Mouse (Mus musculus) myocyte (in vitro differentiated cells): ENCODE results near the gene Nupl2. TPM values are rescaled to one million over a fixed set of nuclear protein-coding genes. Genes with fewer than 3 reads are reported as not detected.

Experiments
- H3K27me3 ChIP-seq: one replicate; pipeline ENCODE4 v1.6.1; 2011; ENCODE audit not compliant: control insufficient read depth, insufficient read depth, insufficient read length
- H3K36me3 ChIP-seq: one replicate; pipeline ENCODE4 v1.6.1; 2011; ENCODE audit not compliant: control insufficient read depth, insufficient read depth
- H3K4me2 ChIP-seq: one replicate; pipeline ENCODE4 v1.6.1; 2011; ENCODE audit warnings: low read depth, control low read depth
- H3K4me3 ChIP-seq: one replicate; pipeline ENCODE4 v1.5.1; 2011; ENCODE audit warnings: mild to moderate bottlenecking, control low read depth, moderate library complexity
- H3K79me2 ChIP-seq: one replicate; pipeline ENCODE4 v1.6.1; 2011; ENCODE audit not compliant: control insufficient read depth, insufficient read depth
- H3ac ChIP-seq: one replicate; pipeline ENCODE4 v1.6.1; 2011; ENCODE audit not compliant: control insufficient read depth, insufficient read length
- CEBPB ChIP-seq: IDR thresholded peaks from 2 replicates; pipeline ENCODE4 v1.6.1; 2011; ENCODE audit warnings: mild to moderate bottlenecking, moderate library complexity; ENCODE audit not compliant: poor library complexity, insufficient read depth, severe bottlenecking
- E2F4 ChIP-seq: IDR thresholded peaks from one replicate; pipeline ENCODE4 v1.6.1; 2011; ENCODE audit warnings: mild to moderate bottlenecking, control low read depth, moderate library complexity; ENCODE audit not compliant: insufficient read depth
- MAX ChIP-seq: IDR thresholded peaks from one replicate; pipeline ENCODE4 v1.6.1; 2011; ENCODE audit warnings: low read depth, mild to moderate bottlenecking, control low read depth
- MYOD1 ChIP-seq, 3 experiments: IDR thresholded peaks; one replicate each; pipeline ENCODE4 v1.6.1; 2011; ENCODE audit warnings: control low read depth in 2 of 3, low read depth in 2 of 3, mild to moderate bottlenecking in 2 of 3, moderate library complexity in 1 of 3; ENCODE audit not compliant: insufficient read length in 2 of 3, control insufficient read depth in 1 of 3
- MYOG ChIP-seq, 3 experiments: IDR thresholded peaks; one replicate each; pipeline ENCODE4 v1.6.1; 2011; ENCODE audit warnings: control low read depth in 2 of 3, low read depth in 2 of 3, mild to moderate bottlenecking in 2 of 3; ENCODE audit not compliant: insufficient read length in 2 of 3, control insufficient read depth in 1 of 3, insufficient read depth in 1 of 3
- POLR2A ChIP-seq: IDR thresholded peaks from one replicate; pipeline ENCODE4 v1.6.1; 2011; ENCODE audit warnings: low read depth, mild to moderate bottlenecking, control low read depth, moderate library complexity; ENCODE audit not compliant: insufficient read length
- POLR2AphosphoS2 ChIP-seq: IDR thresholded peaks from one replicate; pipeline ENCODE4 v1.6.1; 2011; ENCODE audit warnings: low read depth, control low read depth; ENCODE audit not compliant: insufficient read length
- REST ChIP-seq: IDR thresholded peaks from one replicate; pipeline ENCODE4 v1.6.1; 2011; ENCODE audit warnings: mild to moderate bottlenecking, control low read depth, moderate library complexity; ENCODE audit not compliant: insufficient read depth, insufficient read length
- SRF ChIP-seq: IDR thresholded peaks from one replicate; pipeline ENCODE4 v1.6.1; 2011; ENCODE audit warnings: low read depth; ENCODE audit not compliant: control insufficient read depth, insufficient read length
- TCF12 ChIP-seq: IDR thresholded peaks from one replicate; pipeline ENCODE4 v1.6.1; 2011; ENCODE audit warnings: mild to moderate bottlenecking, control low read depth; ENCODE audit not compliant: poor library complexity, insufficient read depth, severe bottlenecking
- TCF3 ChIP-seq: IDR thresholded peaks from one replicate; pipeline ENCODE4 v1.6.1; 2011; ENCODE audit warnings: low read depth, control low read depth; ENCODE audit not compliant: insufficient read length
- USF1 ChIP-seq: IDR thresholded peaks from one replicate; pipeline ENCODE4 v1.6.1; 2011; ENCODE audit warnings: low read depth, mild to moderate bottlenecking, control low read depth, moderate library complexity
- polyA plus RNA-seq: library from polyadenylated mRNA; unstranded; fragments of >200 nt; fragmentation: generic; extraction: Trizol; gene quantifications from one replicate; pipeline ENCODE4 v1.2.1, GENCODE M21; 2012; ENCODE audit warnings: missing spikeins

Nupl2 gene
- 6.0 TPM for polyA plus RNA-seq

- TF ChIP-seq TCF3 (no peak), POLR2A (peak; percentile 93), TCF12 (no peak), POLR2AphosphoS2 (peak; percentile 86), CEBPB (no peak), MAX (no peak), SRF (peak; percentile 68), MYOG (IDR thresholded peaks at IDR 0.05; ENCODE audit: control insufficient read depth in 1 of 3, insufficient read depth in 1 of 3, insufficient read length in 2 of 3, low read depth in 2 of 3) (peak in 2 of 3 experiments; percentile 14 to 18), E2F4 (no peak), MYOD1 (IDR thresholded peaks at IDR 0.05; ENCODE audit: control insufficient read depth in 1 of 3, insufficient read length in 2 of 3, low read depth in 2 of 3) (peak in 1 of 3 experiments; percentile 2), USF1 (no peak), REST (no peak)
Observed at GRCm38 (mm10) chr5:24164789-24165445, at the start of gene Nupl2. TSS of gene Nupl2 (plus strand) at chr5:24164963.

GRCm38 (mm10) chr5:24122221-24122620, 42.5 kb upstream of the Nupl2 start:
- H3K27me3 ChIP-seq: no peaks in the 10 kb centered on the region
- no peak overlapping the region for H3ac ChIP-seq
- H3K36me3 ChIP-seq: no peaks in the 10 kb centered on the region
- TF ChIP-seq POLR2A: no peak
- no peak for TF ChIP-seq MYOG (IDR thresholded peaks at IDR 0.05; ENCODE audit: control insufficient read depth in 1 of 3, insufficient read depth in 1 of 3, insufficient read length in 2 of 3, low read depth in 2 of 3)
- no peak for TF ChIP-seq TCF3
- TF ChIP-seq MAX: no peak
- TF ChIP-seq TCF12: no peak
- TF ChIP-seq USF1: no peak
- TF ChIP-seq CEBPB: no peak
- no peak for TF ChIP-seq E2F4
- TF ChIP-seq MYOD1 (IDR thresholded peaks at IDR 0.05; ENCODE audit: control insufficient read depth in 1 of 3, insufficient read length in 2 of 3, low read depth in 2 of 3): no peak
- TF ChIP-seq POLR2AphosphoS2: no peak
- TF ChIP-seq SRF: no peak
- TF ChIP-seq REST: no peak
- no peak overlapping the region for H3K4me2 ChIP-seq
- no peak overlapping the region for H3K4me3 ChIP-seq
- no peaks in the 10 kb centered on the region for H3K79me2 ChIP-seq

More at GRCm38 (mm10) chr5:24164789-24165445, at the start of gene Nupl2:
- peaks cover 3% of the 10 kb centered on the region for H3K36me3 ChIP-seq
- H3K4me2 ChIP-seq: peak within 1 kb of the TSS; percentile 97
- H3K79me2 ChIP-seq: no peaks in the 10 kb centered on the region
- no peaks in the 10 kb centered on the region for H3K27me3 ChIP-seq
- peak within 1 kb of the TSS; percentile 50 for H3ac ChIP-seq
- peak within 1 kb of the TSS; percentile 64 for H3K4me3 ChIP-seq

GRCm38 (mm10) chr5:24124175-24124574, 40.6 kb upstream of the Nupl2 start:
- Histone ChIP-seq H3K36me3 (no peaks in the 10 kb centered on the region), H3K4me2 (no peak overlapping the region), H3K4me3 (no peak overlapping the region), H3ac (no peak overlapping the region), H3K79me2 (no peaks in the 10 kb centered on the region), H3K27me3 (no peaks in the 10 kb centered on the region)
- TF ChIP-seq REST (no peak), MYOD1 (IDR thresholded peaks at IDR 0.05; ENCODE audit: control insufficient read depth in 1 of 3, insufficient read length in 2 of 3, low read depth in 2 of 3) (no peak), SRF (no peak), TCF3 (no peak), USF1 (no peak), E2F4 (no peak), CEBPB (no peak), MAX (no peak), POLR2AphosphoS2 (no peak), TCF12 (no peak), POLR2A (no peak), MYOG (IDR thresholded peaks at IDR 0.05; ENCODE audit: control insufficient read depth in 1 of 3, insufficient read depth in 1 of 3, insufficient read length in 2 of 3, low read depth in 2 of 3) (no peak)

- no peaks in the 10 kb centered on the region for H3K79me2 ChIP-seq
- H3K27me3 ChIP-seq: no peaks in the 10 kb centered on the region
- no peaks in the 10 kb centered on the region for H3K36me3 ChIP-seq
- no peak for TF ChIP-seq POLR2A
- no peak for TF ChIP-seq MAX
- TF ChIP-seq TCF12: no peak
- no peak for TF ChIP-seq E2F4
- TF ChIP-seq SRF: no peak
- no peak for TF ChIP-seq MYOG (IDR thresholded peaks at IDR 0.05; ENCODE audit: control insufficient read depth in 1 of 3, insufficient read depth in 1 of 3, insufficient read length in 2 of 3, low read depth in 2 of 3)
- no peak for TF ChIP-seq MYOD1 (IDR thresholded peaks at IDR 0.05; ENCODE audit: control insufficient read depth in 1 of 3, insufficient read length in 2 of 3, low read depth in 2 of 3)
- TF ChIP-seq CEBPB: no peak
- no peak for TF ChIP-seq TCF3
- no peak for TF ChIP-seq REST
- TF ChIP-seq POLR2AphosphoS2: no peak
- no peak for TF ChIP-seq USF1
- H3ac ChIP-seq: no peak overlapping the region
- H3K4me3 ChIP-seq: no peak overlapping the region
- H3K4me2 ChIP-seq: no peak overlapping the region
Observed at GRCm38 (mm10) chr5:24124579-24125276, 40.0 kb upstream of the Nupl2 start.
